Mouse (Mus musculus) liver, adult 2 months (tissue): ENCODE measurements around the gene Gng5.

ENCODE experiments used
- CTCF ChIP-seq: fragments of 200-500 bp; IDR thresholded peaks from 2 replicates; pipeline ENCODE4 v1.5.1; 2011; ENCODE audit warnings: low read depth, low read length, control low read depth
- POLR2A ChIP-seq: fragments of 200-500 bp; IDR thresholded peaks from 2 replicates; pipeline ENCODE4 v1.6.1; 2011; ENCODE audit warnings: low read length, control low read depth; ENCODE audit not compliant: insufficient read depth; ENCODE audit errors: extremely low read depth

GRCm38 (mm10) chr3:146450371-146450841 is 49.2 kb upstream of the Gng5 start:
- TF ChIP-seq POLR2A (peak; percentile 97), CTCF (peak; percentile 18; the same call in 1 of the 2 replicates)
